Mouse (Mus musculus) Patski (cell line): ENCODE data around the gene Lpar1. TPM values are rescaled to one million over a fixed set of nuclear protein-coding genes. Genes with fewer than 3 reads are reported as not detected.

ENCODE experiments used
- ATAC-seq: fragments of 100-300 bp; one replicate; pipeline ENCODE4 v1.8.0; 2021
- CTCF ChIA-PET: fragments of 350-600 bp; sonication (Branson Sonifier 250); formaldehyde crosslinking; loops from one replicate; lab custom pipeline; 2022; ENCODE audit warnings: inconsistent platforms; lab: Charles Lee
- POLR2A ChIA-PET: fragments of 350-600 bp; sonication (Branson Sonifier 250); formaldehyde crosslinking; loops from one replicate; lab custom pipeline; 2022; ENCODE audit warnings: antibody characterized with exemption, inconsistent platforms; lab: Charles Lee
- DNase-seq: peaks from one replicate; pipeline ENCODE4 v3.0.0-alpha.2; 2011; ENCODE audit warnings: low read depth, low spot score
- H3K27me3 ChIP-seq: fragments of 371-371 bp; one replicate; pipeline ENCODE4 v1.5.1; 2021
- CTCF ChIP-seq: fragments of 100-300 bp; IDR thresholded peaks from one replicate; pipeline ENCODE4 v1.5.1; 2021
- in situ Hi-C: fragments of 300-500 bp; cut with MboI; formaldehyde crosslinking; loops from 3 replicates; pipeline ENCODE4 v1.11.1; 2018; ENCODE audit warnings: low pct_unique_long_range_greater_than_20kb, mixed read lengths
- polyA plus RNA-seq: library from polyadenylated mRNA; unstranded; gene quantifications from one replicate; pipeline ENCODE4 v1.2.3, GENCODE M21; 2021

Gene Lpar1
- 2.7 TPM for polyA plus RNA-seq

DNA sequence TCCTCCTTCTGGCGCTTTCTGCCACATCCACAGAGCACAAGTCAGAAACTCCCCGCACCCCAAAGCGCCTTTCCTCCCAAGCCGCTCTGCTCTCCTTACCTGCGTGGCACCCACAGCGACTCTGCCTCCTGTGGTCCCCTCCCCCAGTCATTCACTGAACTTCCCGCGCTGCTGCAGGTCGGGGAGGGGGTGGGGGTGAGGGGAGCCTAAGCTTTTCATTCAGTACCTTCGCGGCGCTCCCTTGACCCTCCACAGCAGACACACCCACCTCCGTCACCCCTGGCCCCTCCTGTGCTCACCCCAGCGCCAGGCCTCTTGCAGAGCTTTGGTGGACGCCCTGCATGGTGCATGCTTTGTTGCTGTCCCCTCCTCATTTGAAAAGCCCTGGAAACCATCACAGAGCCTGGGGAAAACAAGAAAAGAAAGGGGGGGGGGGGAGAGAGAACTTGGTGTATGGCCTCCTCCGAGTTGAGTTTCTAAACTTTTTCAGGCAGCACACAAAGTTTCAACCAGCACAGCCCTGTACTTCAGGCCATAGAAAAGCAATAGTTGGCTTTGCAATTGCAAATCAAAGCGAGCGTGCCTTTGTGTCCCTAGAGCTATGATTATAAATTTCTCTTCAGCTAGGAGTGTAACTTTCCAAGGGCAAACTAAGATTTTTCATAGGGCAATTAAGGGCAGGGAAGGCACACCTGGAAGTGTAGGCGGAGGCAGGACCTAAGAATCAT is at the start of gene Lpar1:
Gene Lpar1 (minus strand): TSS at position 268 of the 728 bp plus-strand sequence.
- in situ Hi-C loops = loop anchor here (10.0 kb wide), 1 partner anchor 289 kb away; no protein-coding TSS in a partner anchor
- DNase-seq = no peak
- ATAC-seq = no peak
- TF ChIP-seq CTCF = no peak
- ChIA-PET CTCF (no interaction called here), POLR2A (interaction anchor here (0.5 kb wide), 1 partner anchor 11 kb away, joined by 5 read pairs; no protein-coding TSS in a partner anchor)
- no peaks in the 10 kb centered on the region for H3K27me3 ChIP-seq

DNA sequence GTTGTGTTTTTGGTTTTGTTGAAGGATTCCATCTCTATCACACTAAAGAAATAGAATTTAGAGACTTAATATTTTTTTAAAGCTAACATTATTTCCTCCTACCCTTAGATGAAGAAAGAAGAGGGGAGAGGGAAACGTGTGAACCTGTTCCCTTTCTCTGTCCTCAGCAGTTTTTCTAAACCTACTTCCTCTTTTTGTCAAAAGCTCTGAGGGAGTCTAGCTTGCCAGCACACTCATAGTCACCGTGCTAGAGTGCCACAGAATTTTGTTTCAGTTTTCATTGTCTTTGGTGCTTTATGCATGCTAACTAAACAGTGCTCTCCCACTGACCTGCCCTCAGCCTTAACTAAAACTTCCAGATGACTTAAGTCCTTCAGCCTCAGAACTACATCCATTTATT is 32.2 kb upstream of the Lpar1 start:
- in situ Hi-C loops = no loop called here
- CTCF ChIA-PET = no interaction called here
- no peak for ATAC-seq
- no peak for DNase-seq
- no peak for TF ChIP-seq CTCF
- no peaks in the 10 kb centered on the region for H3K27me3 ChIP-seq
- POLR2A ChIA-PET = interaction anchor here (0.6 to 0.7 kb wide), 2 partner anchors 401 to 658 kb away, joined by 3 read pairs; no protein-coding TSS in a partner anchor

DNA sequence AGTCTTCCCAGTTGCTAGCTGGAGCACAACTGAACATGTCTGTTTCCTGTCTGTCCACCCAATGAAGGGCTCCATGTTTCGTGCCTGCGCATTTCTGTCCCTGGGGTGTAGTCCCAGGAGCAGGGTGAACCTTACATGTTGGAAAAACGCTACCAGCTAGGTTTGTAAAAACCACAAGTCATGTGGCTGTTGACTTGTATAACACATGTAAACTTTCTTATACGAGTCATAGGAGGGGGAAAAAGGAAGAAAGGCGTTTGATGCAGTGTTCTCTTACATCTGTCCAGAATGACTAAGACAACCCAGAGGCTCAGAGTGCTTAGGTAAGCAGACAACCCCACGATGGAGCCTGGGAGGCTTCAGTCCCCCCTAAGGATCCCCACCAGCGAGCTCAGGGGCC is 27.5 kb upstream of the Lpar1 start:
- ChIA-PET POLR2A (interaction anchor here (0.5 kb wide), 1 partner anchor 18 kb away, joined by 3 read pairs; no protein-coding TSS in a partner anchor), CTCF (no interaction called here)
- no peaks in the 10 kb centered on the region for H3K27me3 ChIP-seq
- no peak for TF ChIP-seq CTCF
- no peak for DNase-seq
- in situ Hi-C loops = no loop called here
- ATAC-seq = no peak

DNA sequence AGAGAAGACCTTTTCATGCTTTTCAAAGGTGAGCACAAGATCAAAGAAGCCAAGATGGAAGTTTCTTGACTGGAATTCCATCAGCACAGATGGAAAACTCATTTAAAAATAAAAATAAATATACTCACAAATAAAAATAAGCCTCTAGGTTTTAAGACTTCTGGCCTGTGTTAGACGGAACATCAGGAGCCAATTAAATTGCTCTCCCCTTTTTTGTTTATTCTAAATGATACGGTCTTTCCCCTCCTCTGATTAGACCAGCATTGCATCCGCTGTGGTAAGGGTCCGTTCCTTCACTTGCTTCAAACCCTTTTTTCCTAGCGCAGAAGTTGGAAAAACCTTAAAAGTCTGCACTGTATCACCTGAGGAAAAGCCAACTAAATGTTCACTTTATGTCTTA is 26.8 kb upstream of the Lpar1 start:
- H3K27me3 ChIP-seq = no peaks in the 10 kb centered on the region
- in situ Hi-C loops = no loop called here
- no peak for DNase-seq
- ChIA-PET POLR2A (no interaction called here), CTCF (no interaction called here)
- no peak for TF ChIP-seq CTCF
- no peak for ATAC-seq

DNA sequence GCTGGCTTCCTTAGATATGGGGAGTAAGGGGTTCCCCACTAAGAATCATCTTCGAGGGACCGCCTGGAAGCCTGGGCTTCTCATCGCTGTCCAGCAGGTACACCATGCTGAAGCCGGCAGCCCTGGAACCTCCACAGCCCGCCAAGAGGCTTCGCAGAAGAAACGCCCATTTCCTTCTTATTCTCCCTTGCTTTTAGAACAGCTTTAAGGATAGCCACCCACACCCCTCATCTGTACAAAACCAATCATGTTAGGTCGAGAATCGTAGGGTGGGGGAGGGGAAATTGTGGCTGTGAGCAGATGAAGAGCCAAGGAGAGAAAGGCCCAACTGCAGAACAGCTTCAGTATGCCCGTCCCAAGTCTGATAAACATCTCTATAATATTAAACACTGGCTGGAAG is 26.4 kb upstream of the Lpar1 start:
- TF ChIP-seq CTCF = no peak
- no peak for DNase-seq
- ChIA-PET POLR2A (no interaction called here), CTCF (no interaction called here)
- H3K27me3 ChIP-seq = no peaks in the 10 kb centered on the region
- ATAC-seq = no peak
- in situ Hi-C loops = no loop called here

DNA sequence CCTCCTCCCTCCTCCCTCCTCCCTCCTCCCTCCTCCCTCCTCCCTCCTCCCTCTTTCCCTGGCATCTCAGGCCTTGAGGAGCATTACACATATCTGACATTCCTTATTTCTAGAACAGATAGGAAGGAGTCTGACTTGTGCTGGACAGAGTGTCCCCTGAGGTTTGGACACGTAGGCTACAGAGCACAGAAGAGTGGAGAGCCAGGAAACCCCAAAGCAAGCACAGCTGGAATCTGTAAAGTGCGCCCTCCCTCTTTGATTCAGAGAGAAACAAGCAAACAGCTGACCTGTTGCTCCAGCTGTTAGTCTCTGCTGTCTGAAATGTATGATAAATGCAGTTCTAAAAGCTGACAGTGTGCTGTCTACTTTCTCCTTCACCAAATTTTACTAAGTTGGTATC is 24.8 kb upstream of the Lpar1 start:
- H3K27me3 ChIP-seq = no peaks in the 10 kb centered on the region
- POLR2A ChIA-PET = no interaction called here
- no peak for TF ChIP-seq CTCF
- CTCF ChIA-PET = no interaction called here
- DNase-seq (no peak), ATAC-seq (no peak)
- in situ Hi-C loops = no loop called here

DNA sequence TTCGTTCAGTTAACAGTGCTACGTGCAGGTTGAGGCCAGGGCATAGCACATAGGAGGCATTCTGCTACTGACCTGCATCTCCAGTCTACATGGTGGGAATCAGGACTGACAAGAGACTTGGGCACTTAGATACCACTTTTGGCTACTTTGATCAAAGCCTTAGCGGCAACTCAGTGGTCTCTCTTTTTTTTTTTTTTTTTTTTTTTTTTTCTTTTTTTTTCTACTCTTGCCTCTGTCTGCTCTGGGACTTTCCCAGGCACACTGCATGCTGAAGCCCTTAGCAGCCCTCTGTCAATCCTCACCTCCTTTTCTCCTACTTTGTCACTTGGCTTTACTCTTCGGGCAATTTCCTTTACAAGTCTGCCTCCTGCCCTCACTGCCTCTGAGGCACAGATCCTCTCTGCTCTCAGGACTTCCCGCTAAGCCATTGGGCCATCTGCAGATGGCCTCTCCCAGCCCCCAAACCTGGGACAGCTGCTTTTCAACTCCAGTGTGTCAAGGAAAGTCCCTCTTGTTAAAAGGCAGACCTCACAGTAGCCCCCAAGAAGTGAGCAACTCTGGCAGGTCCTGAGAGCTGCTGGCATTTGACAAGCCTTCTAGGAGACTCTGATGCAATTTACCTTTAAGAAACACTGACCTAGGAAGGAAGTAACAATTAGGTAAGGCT is 23.8 kb upstream of the Lpar1 start:
- DNase-seq = no peak
- POLR2A ChIA-PET = no interaction called here
- in situ Hi-C loops = no loop called here
- CTCF ChIA-PET = no interaction called here
- H3K27me3 ChIP-seq = no peaks in the 10 kb centered on the region
- no peak for TF ChIP-seq CTCF
- no peak for ATAC-seq

DNA sequence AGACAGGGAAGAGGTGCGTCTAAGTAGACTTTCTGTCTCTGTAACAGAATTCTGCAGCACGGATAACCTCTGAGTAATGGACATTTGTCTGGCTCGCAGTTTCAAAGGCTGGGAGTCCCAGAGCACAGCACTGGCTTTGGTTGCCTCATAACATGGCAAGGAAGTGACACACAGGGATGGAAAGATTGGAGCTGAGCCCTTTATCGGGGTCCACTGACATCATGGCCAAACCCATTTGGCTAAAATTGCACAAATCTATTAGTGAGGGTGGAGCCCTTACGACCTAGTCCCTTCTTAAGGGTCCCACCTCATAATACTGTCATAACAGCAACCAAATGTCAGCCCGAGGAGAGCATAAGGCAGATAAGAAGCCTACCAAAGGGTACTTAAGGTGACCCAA is 22.1 kb upstream of the Lpar1 start:
- CTCF ChIA-PET = interaction anchor here (0.9 kb wide), 1 partner anchor 17 kb away, joined by 4 read pairs; no protein-coding TSS in a partner anchor
- no peak for DNase-seq

DNA sequence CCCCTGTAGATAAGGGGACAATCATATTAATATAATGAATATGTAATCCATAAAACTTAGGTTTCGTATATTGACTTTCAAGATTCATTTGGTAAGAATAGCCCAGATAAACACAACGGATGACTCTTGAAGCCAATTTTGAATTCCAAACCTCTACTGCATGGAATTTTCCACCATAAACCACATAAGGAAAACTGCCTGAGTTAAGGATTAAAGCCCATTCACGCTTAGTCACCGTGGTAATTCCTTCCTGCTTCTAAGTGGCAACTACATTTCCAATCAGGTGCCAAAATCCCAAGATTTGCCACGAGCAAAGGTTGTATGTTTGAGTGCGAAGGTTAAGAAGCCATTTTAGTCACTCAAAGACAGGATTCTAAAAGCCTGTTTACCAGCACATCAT is 20.3 kb upstream of the Lpar1 start:
- in situ Hi-C loops = no loop called here
- no peaks in the 10 kb centered on the region for H3K27me3 ChIP-seq
- ChIA-PET POLR2A (no interaction called here), CTCF (no interaction called here)
- TF ChIP-seq CTCF = no peak
- ATAC-seq (no peak), DNase-seq (no peak)

More for the DNA sequence above, 22.1 kb upstream of the Lpar1 start:
- no peak for TF ChIP-seq CTCF
- POLR2A ChIA-PET = no interaction called here
- H3K27me3 ChIP-seq = no peaks in the 10 kb centered on the region
- in situ Hi-C loops = no loop called here
- no peak for ATAC-seq

DNA sequence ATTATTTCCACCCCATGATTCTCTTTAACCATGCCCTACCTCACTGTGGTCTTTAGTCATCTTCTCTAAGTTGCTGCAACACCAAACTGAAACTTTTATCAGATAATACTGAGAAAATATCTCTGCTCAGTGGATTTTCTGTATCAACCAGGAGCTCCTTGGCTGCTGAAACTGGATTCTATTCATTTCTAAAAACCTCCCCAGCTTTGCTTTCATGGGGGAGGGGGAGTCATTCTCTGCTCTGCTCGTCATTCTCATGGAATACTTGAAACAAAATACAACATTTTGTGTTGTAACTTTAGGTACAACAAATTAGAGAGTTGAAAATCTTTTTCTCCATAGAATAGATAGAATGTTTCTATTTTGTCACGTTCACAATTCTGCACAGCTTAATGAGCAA is 18.7 kb upstream of the Lpar1 start:
- in situ Hi-C loops = no loop called here
- DNase-seq = no peak
- ATAC-seq = no peak
- ChIA-PET CTCF (interaction anchor here (0.7 kb wide), 1 partner anchor 402 kb away, joined by 3 read pairs; no protein-coding TSS in a partner anchor), POLR2A (interaction anchor here (0.7 kb wide), 1 partner anchor 26 kb away, joined by 4 read pairs; no protein-coding TSS in a partner anchor)
- no peak for TF ChIP-seq CTCF
- H3K27me3 ChIP-seq = no peaks in the 10 kb centered on the region

DNA sequence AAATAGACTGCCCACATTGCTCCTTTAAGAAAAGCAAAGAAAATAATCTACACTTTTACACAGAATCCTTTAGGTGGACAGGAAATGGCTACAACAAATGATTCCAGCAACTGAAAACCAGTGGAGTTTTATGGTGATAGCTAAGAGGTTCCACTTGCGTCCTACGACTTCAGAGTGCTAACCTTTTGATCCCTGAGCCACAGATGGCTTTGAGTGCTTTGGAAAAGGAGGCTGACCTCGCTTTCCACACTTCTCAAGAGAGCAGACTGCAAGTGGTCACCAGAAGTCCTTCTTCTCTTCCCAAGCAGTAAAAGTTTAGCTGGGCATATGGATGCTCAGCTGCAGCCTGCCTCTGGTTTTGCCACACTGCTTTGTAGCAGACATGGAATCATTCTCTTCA is 18.0 kb upstream of the Lpar1 start:
- ChIA-PET CTCF (interaction anchor here (1.1 kb wide), 1 partner anchor 12 kb away, joined by 3 read pairs; no protein-coding TSS in a partner anchor), POLR2A (no interaction called here)
- ATAC-seq (no peak), DNase-seq (no peak)
- no peaks in the 10 kb centered on the region for H3K27me3 ChIP-seq
- TF ChIP-seq CTCF = no peak
- in situ Hi-C loops = no loop called here
